Mouse (Mus musculus): ENCODE data around the gene Tsc22d1. TPM values are rescaled to one million over a fixed set of nuclear protein-coding genes. Genes with fewer than 3 reads are reported as not detected.

Gene Tsc22d1
- polyA plus RNA-seq, 1 experiment from 2014 or later, result 792 TPM

- H3K27ac ChIP-seq, result no peak overlapping the region
- no peaks in the 10 kb centered on the region for H3K36me3 ChIP-seq (replicated peaks)
- no peak overlapping the region for H3K9ac ChIP-seq
- no peaks in the 10 kb centered on the region for H3K9me3 ChIP-seq
- peaks cover 23% of the 10 kb centered on the region for H3K4me1 ChIP-seq
- 33% methylated on average over 5 of the region's 5 CpGs for WGBS
- H3K4me2 ChIP-seq, result no peak overlapping the region
- H3K4me3 ChIP-seq, result no peak overlapping the region
- ATAC-seq (replicated peaks), result no peak
- H3K27me3 ChIP-seq (replicated peaks), result no peaks in the 10 kb centered on the region
Measured at GRCm38 (mm10) chr14:76528641-76529040, 113.9 kb downstream of the Tsc22d1 start.

- Histone ChIP-seq H3K36me3 (replicated peaks) (no peaks in the 10 kb centered on the region), H3K9me3 (no peaks in the 10 kb centered on the region), H3K27me3 (replicated peaks) (no peaks in the 10 kb centered on the region), H3K9ac (no peak overlapping the region), H3K4me1 (peaks cover 24% of the 10 kb centered on the region), H3K27ac (no peak overlapping the region), H3K4me3 (no peak overlapping the region), H3K4me2 (no peak overlapping the region)
- no peak for ATAC-seq (replicated peaks)
- 92% methylated on average over 7 of the region's 7 CpGs for WGBS
Measured at GRCm38 (mm10) chr14:76531027-76531660, 116.4 kb downstream of the Tsc22d1 start.

GRCm38 (mm10) chr14:76532257-76533169 is 117.8 kb downstream of the Tsc22d1 start:
- Histone ChIP-seq H3K9ac (no peak overlapping the region), H3K36me3 (replicated peaks) (no peaks in the 10 kb centered on the region), H3K4me2 (peak overlapping the region; percentile 46), H3K4me3 (peak overlapping the region; percentile 13), H3K27ac (peak overlapping the region; percentile 71), H3K4me1 (peaks cover 24% of the 10 kb centered on the region), H3K27me3 (replicated peaks) (no peaks in the 10 kb centered on the region), H3K9me3 (no peaks in the 10 kb centered on the region)
- ATAC-seq (replicated peaks), result peak; percentile 90
- 39% methylated on average over 20 of the region's 20 CpGs for WGBS

- ATAC-seq (replicated peaks), result peak; percentile 49
- no peaks in the 10 kb centered on the region for H3K36me3 ChIP-seq (replicated peaks)
- 21% methylated on average over 10 of the region's 10 CpGs for WGBS
- H3K27me3 ChIP-seq (replicated peaks), result no peaks in the 10 kb centered on the region
- H3K4me1 ChIP-seq, result peaks cover 21% of the 10 kb centered on the region
- peak overlapping the region; percentile 46 for H3K4me2 ChIP-seq
- H3K9ac ChIP-seq, result no peak overlapping the region
- H3K9me3 ChIP-seq, result no peaks in the 10 kb centered on the region
- H3K27ac ChIP-seq, result peak overlapping the region; percentile 71
- H3K4me3 ChIP-seq, result peak overlapping the region; percentile 13
Measured at GRCm38 (mm10) chr14:76533170-76533815, 118.5 kb downstream of the Tsc22d1 start.

GRCm38 (mm10) chr14:76535096-76535495 is 120.3 kb downstream of the Tsc22d1 start:
- WGBS, result 92% methylated on average over 1 of the region's 1 CpGs
- Histone ChIP-seq H3K9me3 (no peaks in the 10 kb centered on the region), H3K4me3 (no peak overlapping the region), H3K27ac (no peak overlapping the region), H3K27me3 (replicated peaks) (no peaks in the 10 kb centered on the region), H3K4me2 (no peak overlapping the region), H3K4me1 (peaks cover 16% of the 10 kb centered on the region), H3K36me3 (replicated peaks) (no peaks in the 10 kb centered on the region), H3K9ac (no peak overlapping the region)
- no peak for ATAC-seq (replicated peaks)

GRCm38 (mm10) chr14:76536921-76537320 is 122.2 kb downstream of the Tsc22d1 start:
- no peak overlapping the region for H3K27ac ChIP-seq

GRCm38 (mm10) chr14:76540005-76540670 is 125.4 kb downstream of the Tsc22d1 start:
- 94% methylated on average over 5 of the region's 5 CpGs for WGBS
- no peak overlapping the region for H3K27ac ChIP-seq
- ATAC-seq (replicated peaks), result no peak
- H3K4me1 ChIP-seq, result no peaks in the 10 kb centered on the region
- no peaks in the 10 kb centered on the region for H3K27me3 ChIP-seq (replicated peaks)
- no peak overlapping the region for H3K4me3 ChIP-seq
- no peaks in the 10 kb centered on the region for H3K36me3 ChIP-seq (replicated peaks)
- no peak overlapping the region for H3K4me2 ChIP-seq
- H3K9me3 ChIP-seq, result no peaks in the 10 kb centered on the region
- no peak overlapping the region for H3K9ac ChIP-seq

More at GRCm38 (mm10) chr14:76536921-76537320, 122.2 kb downstream of the Tsc22d1 start:
- Histone ChIP-seq H3K9me3 (no peaks in the 10 kb centered on the region), H3K27me3 (replicated peaks) (no peaks in the 10 kb centered on the region), H3K36me3 (replicated peaks) (no peaks in the 10 kb centered on the region), H3K4me2 (no peak overlapping the region), H3K4me3 (no peak overlapping the region), H3K9ac (no peak overlapping the region), H3K4me1 (peaks cover 16% of the 10 kb centered on the region)
- WGBS, result 30% methylated on average over 6 of the region's 6 CpGs
- no peak for ATAC-seq (replicated peaks)

GRCm38 (mm10) chr14:76541341-76541740 is 126.6 kb downstream of the Tsc22d1 start:
- ATAC-seq (replicated peaks), result no peak
- Histone ChIP-seq H3K36me3 (replicated peaks) (no peaks in the 10 kb centered on the region), H3K9me3 (no peaks in the 10 kb centered on the region), H3K27me3 (replicated peaks) (no peaks in the 10 kb centered on the region), H3K4me1 (no peaks in the 10 kb centered on the region), H3K4me3 (no peak overlapping the region), H3K9ac (no peak overlapping the region), H3K4me2 (no peak overlapping the region), H3K27ac (no peak overlapping the region)
- 86% methylated on average over 2 of the region's 2 CpGs for WGBS

- 88% methylated on average over 6 of the region's 6 CpGs for WGBS
- H3K27ac ChIP-seq, result no peak overlapping the region
- H3K27me3 ChIP-seq (replicated peaks), result no peaks in the 10 kb centered on the region
- no peak overlapping the region for H3K4me3 ChIP-seq
- H3K4me1 ChIP-seq, result no peaks in the 10 kb centered on the region
- H3K9me3 ChIP-seq, result no peaks in the 10 kb centered on the region
- no peak overlapping the region for H3K4me2 ChIP-seq
- H3K36me3 ChIP-seq (replicated peaks), result no peaks in the 10 kb centered on the region; the same call in 1 of the 2 replicates
- ATAC-seq (replicated peaks), result no peak
- H3K9ac ChIP-seq, result no peak overlapping the region
Measured at GRCm38 (mm10) chr14:76544136-76544535, 129.4 kb downstream of the Tsc22d1 start.

- WGBS, result 47% methylated on average over 18 of the region's 18 CpGs
- peak; percentile 31 for ATAC-seq (replicated peaks)
- peak overlapping the region; percentile 90 for H3K27ac ChIP-seq
Measured at GRCm38 (mm10) chr14:76555263-76556030, 140.7 kb downstream of the Tsc22d1 start.

GRCm38 (mm10) chr14:76556031-76556851 is 141.5 kb downstream of the Tsc22d1 start:
- H3K27ac ChIP-seq, result peak overlapping the region; percentile 90
- H3K9me3 ChIP-seq, result no peaks in the 10 kb centered on the region
- peak overlapping the region; percentile 92 for H3K4me3 ChIP-seq
- peaks cover 17% of the 10 kb centered on the region for H3K4me1 ChIP-seq
- WGBS, result under 1% methylated on average over 62 of the region's 67 CpGs
- H3K27me3 ChIP-seq (replicated peaks), result no peaks in the 10 kb centered on the region
- ATAC-seq (replicated peaks), result peak; percentile 85
- H3K4me2 ChIP-seq, result peak overlapping the region; percentile 88
- H3K9ac ChIP-seq, result peak overlapping the region; percentile 90
- no peaks in the 10 kb centered on the region for H3K36me3 ChIP-seq (replicated peaks)

More at GRCm38 (mm10) chr14:76555263-76556030, 140.7 kb downstream of the Tsc22d1 start:
- peak overlapping the region; percentile 92 for H3K4me3 ChIP-seq
- no peaks in the 10 kb centered on the region for H3K27me3 ChIP-seq (replicated peaks)
- no peaks in the 10 kb centered on the region for H3K9me3 ChIP-seq
- peak overlapping the region; percentile 88 for H3K4me2 ChIP-seq
- H3K9ac ChIP-seq, result peak overlapping the region; percentile 90
- H3K36me3 ChIP-seq (replicated peaks), result no peaks in the 10 kb centered on the region
- peaks cover 17% of the 10 kb centered on the region for H3K4me1 ChIP-seq
